Mouse (Mus musculus) myocyte (in vitro differentiated cells): ENCODE data around the gene Ppp2r3a.

ENCODE experiments used
- CEBPB ChIP-seq: IDR thresholded peaks from 2 replicates; pipeline ENCODE4 v1.6.1; 2011; ENCODE audit warnings: mild to moderate bottlenecking, moderate library complexity; ENCODE audit not compliant: poor library complexity, insufficient read depth, severe bottlenecking
- MYOD1 ChIP-seq, 3 experiments: IDR thresholded peaks; one replicate each; pipeline ENCODE4 v1.6.1; 2011; ENCODE audit warnings: control low read depth in 2 of 3, low read depth in 2 of 3, mild to moderate bottlenecking in 2 of 3, moderate library complexity in 1 of 3; ENCODE audit not compliant: insufficient read length in 2 of 3, control insufficient read depth in 1 of 3
- MYOG ChIP-seq, 3 experiments: IDR thresholded peaks; one replicate each; pipeline ENCODE4 v1.6.1; 2011; ENCODE audit warnings: control low read depth in 2 of 3, low read depth in 2 of 3, mild to moderate bottlenecking in 2 of 3; ENCODE audit not compliant: insufficient read length in 2 of 3, control insufficient read depth in 1 of 3, insufficient read depth in 1 of 3
- POLR2A ChIP-seq: IDR thresholded peaks from one replicate; pipeline ENCODE4 v1.6.1; 2011; ENCODE audit warnings: low read depth, mild to moderate bottlenecking, control low read depth, moderate library complexity; ENCODE audit not compliant: insufficient read length
- TCF12 ChIP-seq: IDR thresholded peaks from one replicate; pipeline ENCODE4 v1.6.1; 2011; ENCODE audit warnings: mild to moderate bottlenecking, control low read depth; ENCODE audit not compliant: poor library complexity, insufficient read depth, severe bottlenecking
- USF1 ChIP-seq: IDR thresholded peaks from one replicate; pipeline ENCODE4 v1.6.1; 2011; ENCODE audit warnings: low read depth, mild to moderate bottlenecking, control low read depth, moderate library complexity

DNA sequence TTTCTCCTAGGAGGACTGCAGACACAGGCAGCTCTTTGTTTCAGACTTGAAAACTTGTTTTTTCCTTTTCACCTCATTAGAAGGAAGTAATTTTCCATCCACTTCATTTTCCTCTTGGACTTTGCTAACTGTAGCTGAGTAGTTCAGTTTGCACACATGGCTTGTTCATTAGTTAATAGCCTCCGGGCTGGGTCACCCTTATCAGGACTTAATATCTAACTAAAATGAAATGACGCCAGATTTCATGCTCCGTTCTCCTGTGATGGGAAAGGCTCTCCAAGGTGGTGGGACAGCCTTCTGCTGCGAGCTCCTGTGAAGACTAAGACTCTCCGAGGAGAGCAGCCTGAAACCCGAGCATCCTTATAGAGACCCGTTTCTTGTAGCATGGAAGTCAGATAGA is 21.1 kb upstream of the Ppp2r3a start:
- TF ChIP-seq USF1: no peak
- TF ChIP-seq TCF12: no peak
- no peak for TF ChIP-seq POLR2A
- TF ChIP-seq CEBPB: no peak
- no peak for TF ChIP-seq MYOD1 (IDR thresholded peaks at IDR 0.05; ENCODE audit: control insufficient read depth in 1 of 3, insufficient read length in 2 of 3, low read depth in 2 of 3)
- TF ChIP-seq MYOG (IDR thresholded peaks at IDR 0.05; ENCODE audit: control insufficient read depth in 1 of 3, insufficient read depth in 1 of 3, insufficient read length in 2 of 3, low read depth in 2 of 3): no peak
